Mouse (Mus musculus) intestine, postnatal 0 days (tissue): ENCODE data around the gene Cys1. TPM values are rescaled to one million over a fixed set of nuclear protein-coding genes. Genes with fewer than 3 reads are reported as not detected.
"Not testable (repeated sequence)": the region's sequence is repeated elsewhere in the genome, so short reads cannot be mapped to it uniquely, and the experiment has no call there.

Experiments
- ATAC-seq: fragments of 200-750 bp; cut with Nextera tagmentation; 2 replicates; pipeline ENCODE4 v1.8.0; 2017; ENCODE audit warnings: mild to moderate bottlenecking, moderate TSS enrichment, moderate library complexity
- H3K27ac ChIP-seq: fragments of 300-500 bp; sonication (generic); 2 replicates; pipeline ENCODE4 v1.5.1; 2014; ENCODE audit warnings: mild to moderate bottlenecking, low read depth, low read length, moderate library complexity
- H3K27me3 ChIP-seq: fragments of 300-500 bp; sonication (generic); replicated peaks from 2 replicates; pipeline ENCODE4 v1.6.1; 2014; ENCODE audit warnings: low read length, mixed read lengths; ENCODE audit not compliant: control insufficient read depth, insufficient read depth
- H3K36me3 ChIP-seq: fragments of 300-500 bp; sonication (generic); 2 replicates; pipeline ENCODE4 v1.6.1; 2014; ENCODE audit warnings: mild to moderate bottlenecking, moderate library complexity; ENCODE audit not compliant: control insufficient read depth, insufficient read depth
- H3K4me1 ChIP-seq: fragments of 300-500 bp; sonication (generic); replicated peaks from 2 replicates; pipeline ENCODE4 v1.6.1; 2014; ENCODE audit warnings: antibody characterized with exemption, low read length, mixed read lengths; ENCODE audit not compliant: control insufficient read depth, insufficient read depth
- H3K4me2 ChIP-seq: fragments of 300-500 bp; sonication (generic); replicated peaks from 2 replicates; pipeline ENCODE4 v1.6.1; 2014; ENCODE audit warnings: low read depth, mild to moderate bottlenecking, moderate library complexity
- H3K4me3 ChIP-seq: fragments of 300-500 bp; sonication (generic); 2 replicates; pipeline ENCODE4 v1.5.1; 2014; ENCODE audit warnings: low read depth, low read length
- H3K9ac ChIP-seq: fragments of 300-500 bp; sonication (generic); 2 replicates; pipeline ENCODE4 v1.6.1; 2014; ENCODE audit warnings: mild to moderate bottlenecking, low read depth, low read length
- H3K9me3 ChIP-seq: fragments of 300-500 bp; sonication (generic); 2 replicates; pipeline ENCODE4 v1.6.1; 2016; ENCODE audit warnings: mixed run types; ENCODE audit not compliant: control insufficient read depth
- CTCF ChIP-seq: sonication (generic); IDR thresholded peaks from 2 replicates; pipeline ENCODE4 v1.5.1; 2016; ENCODE audit warnings: low read depth, mild to moderate bottlenecking, control low read depth, antibody characterized with exemption, moderate library complexity
- WGBS: fragments of 180-500 bp; shearing (Covaris S2); extraction: QIAGEN DNeasy Blood & Tissue Kit; methylation state at CpG from one replicate; pipeline ENCODE4 v1.1.7; 2014; 5-methylcytosine and 5-hydroxymethylcytosine counted together
- polyA plus RNA-seq: library from polyadenylated mRNA; unstranded; fragments of >200 nt; fragmentation: Nextera tagmentation; extraction: Ambion mirVana; gene quantifications from 2 replicates; pipeline ENCODE4 v1.2.1, GENCODE M21; 2015

Cys1 gene
- polyA plus RNA-seq, 1 experiment from 2014 or later = 1.3 TPM

GRCm38 (mm10) chr12:24642370-24642802 is 39.2 kb downstream of the Cys1 start:
- H3K9me3 ChIP-seq = no peaks in the 10 kb centered on the region
- H3K4me3 ChIP-seq = no peak overlapping the region
- H3K27me3 ChIP-seq = no peaks in the 10 kb centered on the region
- no peaks in the 10 kb centered on the region for H3K36me3 ChIP-seq
- TF ChIP-seq CTCF = no peak
- 72% methylated on average over 4 of the region's 4 CpGs for WGBS
- no peaks in the 10 kb centered on the region for H3K4me1 ChIP-seq
- peak; percentile 23; the same call in 1 of the 2 replicates for ATAC-seq
- H3K27ac ChIP-seq = no peak overlapping the region
- H3K9ac ChIP-seq = no peak overlapping the region
- H3K4me2 ChIP-seq = no peak overlapping the region

- H3K4me2 ChIP-seq, ATAC-seq, H3K9me3 ChIP-seq, H3K36me3 ChIP-seq, H3K4me1 ChIP-seq, H3K4me3 ChIP-seq, H3K27ac ChIP-seq, H3K27me3 ChIP-seq, H3K9ac ChIP-seq: not testable (repeated sequence)
- 97% methylated on average over 10 of the region's 10 CpGs for WGBS
Observed at GRCm38 (mm10) chr12:24638787-24639186, 42.8 kb downstream of the Cys1 start.

- Histone ChIP-seq H3K4me1 (no peaks in the 10 kb centered on the region), H3K4me2 (no peak overlapping the region), H3K4me3 (no peak overlapping the region), H3K9me3 (no peaks in the 10 kb centered on the region), H3K36me3 (no peaks in the 10 kb centered on the region), H3K27ac (no peak overlapping the region), H3K27me3 (no peaks in the 10 kb centered on the region), H3K9ac (no peak overlapping the region)
- no peak for TF ChIP-seq CTCF
- 90% methylated on average over 3 of the region's 3 CpGs for WGBS
- ATAC-seq = no peak
Observed at GRCm38 (mm10) chr12:24634648-24635047, 47.0 kb downstream of the Cys1 start.

DNA sequence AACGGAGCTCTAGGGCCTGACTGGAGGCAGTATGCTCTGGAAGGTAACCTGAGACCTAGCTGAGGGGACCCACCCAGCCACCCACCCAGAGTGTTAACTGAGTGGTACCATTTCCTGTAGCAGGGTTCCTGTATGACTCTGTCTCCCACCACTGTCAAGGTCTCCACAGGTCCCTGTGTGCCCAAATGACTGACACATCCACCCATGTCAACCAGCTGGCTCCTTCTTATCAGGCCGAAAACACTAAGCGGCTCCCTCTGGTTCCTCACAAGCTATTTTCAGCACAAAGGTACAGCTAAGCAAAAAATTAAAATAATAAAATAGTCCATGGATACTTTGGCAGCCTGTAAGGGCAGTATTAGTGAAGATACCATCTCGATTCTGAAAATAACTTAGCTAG is 47.4 kb downstream of the Cys1 start:
- Histone ChIP-seq H3K27ac (no peak overlapping the region), H3K4me2 (no peak overlapping the region), H3K4me3 (no peak overlapping the region), H3K36me3 (no peaks in the 10 kb centered on the region), H3K9me3 (no peaks in the 10 kb centered on the region), H3K27me3 (no peaks in the 10 kb centered on the region), H3K4me1 (no peaks in the 10 kb centered on the region), H3K9ac (no peak overlapping the region)
- no peak for TF ChIP-seq CTCF
- no peak for ATAC-seq
- 78% methylated on average over 4 of the region's 4 CpGs for WGBS

DNA sequence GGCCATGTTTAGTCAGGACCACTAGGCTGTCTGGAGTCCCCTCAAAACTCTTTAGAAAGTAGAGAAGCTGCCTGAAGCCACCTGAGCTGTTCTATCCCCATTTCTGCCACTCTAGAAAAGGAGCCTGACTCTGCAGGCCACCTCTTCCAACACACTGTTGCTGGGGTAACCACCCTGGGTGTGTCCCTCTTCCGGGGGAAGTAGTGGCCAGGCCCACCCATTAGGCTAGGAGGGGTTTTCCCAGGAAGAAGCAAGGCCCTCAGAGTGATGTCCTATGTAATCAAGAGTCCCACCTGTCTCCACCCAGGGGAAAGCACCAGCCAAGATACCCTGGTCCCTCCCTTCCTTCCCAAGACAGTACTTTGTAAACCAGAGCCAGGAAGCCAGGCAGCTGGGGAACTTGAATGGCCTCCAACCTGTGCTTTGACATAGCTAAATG is 47.8 kb downstream of the Cys1 start:
- 45% methylated on average over 1 of the region's 1 CpGs for WGBS
- no peak overlapping the region for H3K9ac ChIP-seq
- no peak; the same call in 1 of the 2 replicates for ATAC-seq
- no peak overlapping the region for H3K4me2 ChIP-seq
- no peak overlapping the region for H3K4me3 ChIP-seq
- H3K27me3 ChIP-seq = no peaks in the 10 kb centered on the region
- no peak overlapping the region for H3K27ac ChIP-seq
- no peaks in the 10 kb centered on the region for H3K4me1 ChIP-seq
- H3K9me3 ChIP-seq = no peaks in the 10 kb centered on the region
- no peaks in the 10 kb centered on the region for H3K36me3 ChIP-seq
- TF ChIP-seq CTCF = no peak

DNA sequence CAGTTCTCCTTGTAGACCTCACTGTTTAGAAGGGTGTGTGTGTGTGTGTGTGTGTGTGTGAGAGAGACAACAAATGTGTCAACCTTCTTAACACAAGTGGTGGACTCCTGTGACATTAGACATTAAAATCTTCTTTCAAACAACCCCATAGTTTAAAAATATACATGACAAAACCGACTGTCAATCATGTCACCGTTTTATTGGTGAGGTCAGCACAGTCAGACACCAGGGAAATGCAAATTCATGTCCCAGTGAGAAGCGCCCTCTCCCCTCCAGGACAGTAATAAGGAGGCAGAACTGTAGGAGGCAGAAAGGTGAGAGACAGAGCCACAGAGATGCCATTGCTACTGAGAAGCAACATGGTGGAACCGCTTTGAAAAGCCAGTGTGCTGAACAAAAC is 49.2 kb downstream of the Cys1 start:
- no peak overlapping the region for H3K27ac ChIP-seq
- ATAC-seq = no peak
- no peak overlapping the region for H3K4me2 ChIP-seq
- H3K27me3 ChIP-seq = no peaks in the 10 kb centered on the region
- no peaks in the 10 kb centered on the region for H3K36me3 ChIP-seq
- no peak overlapping the region for H3K9ac ChIP-seq
- H3K4me3 ChIP-seq = no peak overlapping the region
- no peaks in the 10 kb centered on the region for H3K9me3 ChIP-seq
- TF ChIP-seq CTCF = no peak
- WGBS = 74% methylated on average over 4 of the region's 4 CpGs
- no peaks in the 10 kb centered on the region for H3K4me1 ChIP-seq

DNA sequence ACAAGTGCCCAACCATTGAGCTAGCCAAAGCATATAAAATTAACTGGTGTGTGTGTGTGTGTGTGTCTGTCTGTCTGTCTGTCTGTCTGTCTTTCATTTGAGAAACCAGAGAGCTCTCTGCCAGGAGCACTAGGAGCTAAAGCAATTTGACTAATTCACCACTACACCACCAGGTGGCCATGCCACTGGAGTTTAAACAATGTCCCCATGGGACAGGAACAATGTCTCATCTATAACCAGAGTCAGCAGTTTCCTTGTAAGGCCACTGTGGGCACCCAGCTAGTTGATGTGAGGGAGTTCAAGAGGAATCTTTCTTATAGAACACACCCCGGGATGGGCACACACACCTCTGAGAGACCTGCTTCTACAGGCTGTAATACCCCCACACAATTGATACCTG is 51.4 kb downstream of the Cys1 start:
- H3K4me2 ChIP-seq = no peak overlapping the region
- no peak overlapping the region for H3K4me3 ChIP-seq
- H3K9ac ChIP-seq = no peak overlapping the region
- H3K4me1 ChIP-seq = no peaks in the 10 kb centered on the region
- H3K9me3 ChIP-seq = no peaks in the 10 kb centered on the region
- 69% methylated on average over 1 of the region's 1 CpGs for WGBS
- no peaks in the 10 kb centered on the region for H3K36me3 ChIP-seq
- H3K27ac ChIP-seq = no peak overlapping the region
- peak; percentile 49; the same call in 1 of the 2 replicates for ATAC-seq
- peak; percentile 74 for TF ChIP-seq CTCF
- no peaks in the 10 kb centered on the region for H3K27me3 ChIP-seq
